Mouse (Mus musculus): ENCODE results near the gene Egf. TPM values are rescaled to one million over a fixed set of nuclear protein-coding genes. Genes with fewer than 3 reads are reported as not detected.

Gene Egf
- polyA plus RNA-seq, 1 experiment from 2014 or later, result 1.7 TPM

DNA sequence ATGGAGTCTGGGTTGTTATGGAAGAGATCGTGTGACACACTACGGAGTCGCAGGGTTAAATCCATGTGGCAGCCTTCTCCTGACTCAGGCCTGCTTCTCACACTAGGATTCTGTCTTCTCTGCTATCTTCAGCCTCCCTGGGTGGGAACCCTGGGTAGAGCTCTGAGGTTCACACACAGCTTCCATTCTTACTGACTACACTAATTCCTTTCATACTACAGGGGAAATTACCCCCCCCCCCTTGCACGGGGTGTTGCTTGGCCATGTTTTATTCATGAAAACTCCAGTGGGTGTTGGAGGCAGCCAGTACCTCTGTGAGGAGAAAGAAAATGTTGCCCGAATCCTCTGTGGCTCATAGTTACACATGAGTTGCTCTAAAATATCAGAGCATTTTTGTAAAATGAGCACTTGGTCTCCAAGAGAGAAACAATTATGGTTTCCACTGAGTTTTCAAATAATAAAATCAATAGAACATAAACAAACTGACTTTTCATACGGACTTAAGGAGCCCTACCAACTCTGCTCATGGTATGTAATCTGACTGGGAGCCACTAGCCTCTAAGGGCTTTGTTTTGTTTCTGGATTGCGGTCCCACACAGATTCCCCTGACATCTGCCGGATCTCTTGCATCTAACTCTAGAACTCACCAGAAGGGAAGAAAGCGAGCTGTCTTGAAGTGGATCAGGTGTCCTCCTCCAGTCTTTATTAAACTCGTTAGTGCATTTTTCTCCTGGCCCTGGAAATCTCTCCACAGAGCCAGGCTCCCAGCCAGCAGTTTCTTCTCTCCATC, 114.7 kb downstream of the Egf start:
- Histone ChIP-seq H3K27me3 (ENCODE audit: control insufficient read depth, insufficient read depth, low read length) (no peaks in the 10 kb centered on the region), H3K9me3 (ENCODE audit: control insufficient read depth, low read length) (no peaks in the 10 kb centered on the region), H3K36me3 (ENCODE audit: control insufficient read depth, insufficient read depth, low read length) (no peaks in the 10 kb centered on the region), H3K4me1 (ENCODE audit: control insufficient read depth, insufficient read depth, low read length) (0 out of 2 replicates have a peak, but pooled peaks cover 2% of the 10 kb centered on the region), H3K9ac (ENCODE audit: low read length) (no peak overlapping the region), H3K4me2 (ENCODE audit: low read depth) (no peak overlapping the region), H3K27ac (ENCODE audit: low read depth, low read length) (no peak overlapping the region; the same call in 1 of the 2 replicates), H3K4me3 (ENCODE audit: low read depth, low read length) (no peak overlapping the region)
- DNase-seq (ENCODE audit: low spot score) (peak; percentile 40), ATAC-seq (ENCODE audit: insufficient read depth, low FRiP score, low TSS enrichment) (peak; percentile 64; the same call in 1 of the 2 replicates)
- 76% methylated on average over 10 of the region's 10 CpGs for WGBS

DNA sequence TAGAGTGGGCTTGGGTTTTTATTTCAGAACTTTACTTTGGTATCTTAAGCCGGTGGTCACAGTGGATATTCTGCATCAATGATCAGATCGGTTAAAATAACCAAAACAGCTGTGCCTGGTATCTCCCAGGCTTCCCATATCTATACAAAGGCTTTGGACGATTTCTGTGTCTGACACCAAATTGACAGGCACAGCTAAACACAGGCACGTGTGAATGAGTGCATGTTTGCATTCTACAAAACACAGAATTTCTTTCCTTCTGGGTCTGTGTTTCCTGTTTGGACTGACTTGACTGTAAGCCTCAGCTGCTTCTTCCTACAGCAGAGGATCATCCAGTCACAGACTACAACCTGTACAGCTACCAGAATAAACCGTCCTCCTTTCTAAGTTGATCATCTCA, 115.4 kb downstream of the Egf start:
- H3K4me3 ChIP-seq (ENCODE audit: low read depth, low read length), result no peak overlapping the region
- 0 out of 2 replicates have a peak, but pooled peaks cover 2% of the 10 kb centered on the region for H3K4me1 ChIP-seq (ENCODE audit: control insufficient read depth, insufficient read depth, low read length)
- ATAC-seq (ENCODE audit: insufficient read depth, low FRiP score, low TSS enrichment) (no peak), DNase-seq (ENCODE audit: low spot score) (no peak)
- WGBS, result 81% methylated on average over 5 of the region's 5 CpGs
- H3K27me3 ChIP-seq (ENCODE audit: control insufficient read depth, insufficient read depth, low read length), result no peaks in the 10 kb centered on the region
- H3K27ac ChIP-seq (ENCODE audit: low read depth, low read length), result no peak overlapping the region
- no peak overlapping the region for H3K4me2 ChIP-seq (ENCODE audit: low read depth)
- no peaks in the 10 kb centered on the region for H3K36me3 ChIP-seq (ENCODE audit: control insufficient read depth, insufficient read depth, low read length)
- H3K9me3 ChIP-seq (ENCODE audit: control insufficient read depth, low read length), result no peaks in the 10 kb centered on the region
- no peak overlapping the region for H3K9ac ChIP-seq (ENCODE audit: low read length)

DNA sequence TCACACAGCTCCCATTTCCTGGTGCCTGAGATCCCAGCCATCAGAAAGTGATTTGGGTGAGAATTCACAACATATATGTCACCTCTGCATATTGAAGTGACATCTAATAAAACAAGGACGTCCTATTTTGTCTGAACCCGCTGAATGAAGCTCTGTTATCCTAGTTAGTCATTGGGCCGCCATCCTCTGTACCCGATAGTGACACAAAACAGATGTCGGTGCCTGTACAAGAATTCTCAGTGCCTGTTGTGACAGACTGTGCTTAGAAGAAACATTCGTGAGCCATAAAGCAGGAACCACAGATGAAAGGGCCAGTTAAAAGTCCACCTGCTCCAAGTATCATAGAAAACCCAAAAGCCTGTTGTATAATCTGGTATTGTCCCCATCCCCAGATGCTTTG, 117.7 kb downstream of the Egf start:
- Histone ChIP-seq H3K4me1 (ENCODE audit: control insufficient read depth, insufficient read depth, low read length) (0 out of 2 replicates have a peak, but pooled peaks cover 2% of the 10 kb centered on the region), H3K36me3 (ENCODE audit: control insufficient read depth, insufficient read depth, low read length) (no peaks in the 10 kb centered on the region), H3K27ac (ENCODE audit: low read depth, low read length) (no peak overlapping the region), H3K4me3 (ENCODE audit: low read depth, low read length) (no peak overlapping the region), H3K27me3 (ENCODE audit: control insufficient read depth, insufficient read depth, low read length) (no peaks in the 10 kb centered on the region), H3K9me3 (ENCODE audit: control insufficient read depth, low read length) (no peaks in the 10 kb centered on the region), H3K4me2 (ENCODE audit: low read depth) (no peak overlapping the region), H3K9ac (ENCODE audit: low read length) (no peak overlapping the region)
- DNase-seq (ENCODE audit: low spot score) (no peak), ATAC-seq (ENCODE audit: insufficient read depth, low FRiP score, low TSS enrichment) (no peak)
- 88% methylated on average over 6 of the region's 6 CpGs for WGBS

DNA sequence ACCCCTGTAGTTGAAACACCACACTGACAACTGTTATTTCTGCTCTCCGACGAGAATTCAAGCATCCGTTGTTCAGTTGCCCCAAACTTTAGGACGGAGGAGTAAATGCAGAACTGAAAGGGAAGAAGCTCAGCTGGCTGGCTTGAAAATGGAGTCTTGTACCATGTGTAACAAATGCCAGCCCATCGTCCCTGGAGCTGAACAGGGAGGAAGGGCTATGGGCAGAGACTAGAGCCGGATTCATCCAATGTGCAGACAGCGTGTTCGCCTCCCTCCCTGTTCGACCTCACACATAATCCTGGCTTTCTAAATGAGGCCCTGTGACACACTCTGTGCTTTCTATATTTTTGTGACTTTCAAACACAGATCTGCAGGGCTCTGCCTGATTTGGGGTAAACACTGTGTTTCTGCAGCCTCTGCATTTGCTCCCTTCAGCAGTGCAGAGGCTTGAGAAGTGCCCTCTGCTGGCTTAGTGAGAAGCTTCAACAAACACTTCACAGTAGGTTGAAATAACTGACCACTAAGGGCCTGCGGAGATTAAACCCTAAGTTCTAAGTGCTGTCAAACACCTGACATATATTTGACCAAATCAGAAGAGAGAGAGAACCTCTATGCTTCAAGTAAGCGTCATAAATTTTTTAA, 120.7 kb downstream of the Egf start:
- Histone ChIP-seq H3K4me1 (ENCODE audit: control insufficient read depth, insufficient read depth, low read length) (no peaks in the 10 kb centered on the region), H3K27me3 (ENCODE audit: control insufficient read depth, insufficient read depth, low read length) (no peaks in the 10 kb centered on the region), H3K4me3 (ENCODE audit: low read depth, low read length) (no peak overlapping the region), H3K36me3 (ENCODE audit: control insufficient read depth, insufficient read depth, low read length) (no peaks in the 10 kb centered on the region), H3K9me3 (ENCODE audit: control insufficient read depth, low read length) (no peaks in the 10 kb centered on the region), H3K9ac (ENCODE audit: low read length) (no peak overlapping the region), H3K27ac (ENCODE audit: low read depth, low read length) (no peak overlapping the region), H3K4me2 (ENCODE audit: low read depth) (no peak overlapping the region)
- DNase-seq (ENCODE audit: low spot score), result no peak
- ATAC-seq (ENCODE audit: insufficient read depth, low FRiP score, low TSS enrichment), result no peak
- 92% methylated on average over 11 of the region's 11 CpGs for WGBS

DNA sequence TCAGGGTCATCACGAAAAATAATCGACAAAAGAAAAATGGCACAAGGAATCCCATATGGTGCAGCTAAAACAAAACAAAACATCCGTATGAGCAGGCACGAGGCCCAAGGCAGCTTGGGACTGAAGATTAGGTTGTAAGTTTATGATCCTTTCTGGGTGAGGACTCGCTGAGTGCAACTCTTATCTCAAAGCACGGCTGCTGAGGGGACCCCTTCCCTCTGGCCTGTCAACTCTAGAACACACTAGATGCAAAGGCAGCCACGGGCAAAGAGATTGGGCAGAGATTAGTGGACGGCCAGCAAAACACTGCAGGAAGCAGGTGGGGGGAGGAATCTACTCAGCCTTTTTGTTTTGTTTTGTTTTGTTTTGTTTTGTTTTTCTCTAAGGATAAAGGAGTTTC, 121.6 kb downstream of the Egf start:
- H3K4me3 ChIP-seq (ENCODE audit: low read depth, low read length), result no peak overlapping the region
- no peak overlapping the region for H3K4me2 ChIP-seq (ENCODE audit: low read depth)
- no peak overlapping the region for H3K9ac ChIP-seq (ENCODE audit: low read length)
- no peaks in the 10 kb centered on the region for H3K4me1 ChIP-seq (ENCODE audit: control insufficient read depth, insufficient read depth, low read length)
- DNase-seq (ENCODE audit: low spot score) (no peak), ATAC-seq (ENCODE audit: insufficient read depth, low FRiP score, low TSS enrichment) (no peak)
- H3K27me3 ChIP-seq (ENCODE audit: control insufficient read depth, insufficient read depth, low read length), result no peaks in the 10 kb centered on the region
- H3K27ac ChIP-seq (ENCODE audit: low read depth, low read length), result no peak overlapping the region
- H3K9me3 ChIP-seq (ENCODE audit: control insufficient read depth, low read length), result no peaks in the 10 kb centered on the region
- H3K36me3 ChIP-seq (ENCODE audit: control insufficient read depth, insufficient read depth, low read length), result no peaks in the 10 kb centered on the region
- 84% methylated on average over 8 of the region's 8 CpGs for WGBS

DNA sequence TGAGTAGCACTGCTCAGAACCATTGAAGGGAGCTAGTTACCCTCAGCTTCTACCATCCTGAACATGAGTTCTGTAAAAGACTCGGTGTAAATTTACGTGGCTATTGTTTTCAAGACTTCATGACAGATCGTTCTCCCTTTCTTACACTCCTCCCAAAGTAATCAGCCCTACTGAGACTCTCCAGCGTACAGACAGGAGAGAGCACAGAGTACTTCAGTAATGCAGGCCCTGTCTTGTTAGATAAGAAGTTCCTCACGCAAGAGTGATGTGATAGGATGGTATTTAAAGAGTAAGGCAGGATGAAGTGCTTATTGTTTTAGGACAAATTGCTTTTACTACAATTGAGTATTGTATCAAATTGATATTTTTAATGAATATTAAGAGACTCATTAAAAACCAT, 123.3 kb downstream of the Egf start:
- no peaks in the 10 kb centered on the region for H3K36me3 ChIP-seq (ENCODE audit: control insufficient read depth, insufficient read depth, low read length)
- no peak overlapping the region for H3K27ac ChIP-seq (ENCODE audit: low read depth, low read length)
- H3K4me3 ChIP-seq (ENCODE audit: low read depth, low read length), result no peak overlapping the region
- no peak overlapping the region for H3K4me2 ChIP-seq (ENCODE audit: low read depth)
- H3K9ac ChIP-seq (ENCODE audit: low read length), result no peak overlapping the region
- ATAC-seq (ENCODE audit: insufficient read depth, low FRiP score, low TSS enrichment) (no peak), DNase-seq (ENCODE audit: low spot score) (no peak)
- WGBS, result 90% methylated on average over 5 of the region's 5 CpGs
- no peaks in the 10 kb centered on the region for H3K27me3 ChIP-seq (ENCODE audit: control insufficient read depth, insufficient read depth, low read length)
- no peaks in the 10 kb centered on the region for H3K9me3 ChIP-seq (ENCODE audit: control insufficient read depth, low read length)
- no peaks in the 10 kb centered on the region for H3K4me1 ChIP-seq (ENCODE audit: control insufficient read depth, insufficient read depth, low read length)

DNA sequence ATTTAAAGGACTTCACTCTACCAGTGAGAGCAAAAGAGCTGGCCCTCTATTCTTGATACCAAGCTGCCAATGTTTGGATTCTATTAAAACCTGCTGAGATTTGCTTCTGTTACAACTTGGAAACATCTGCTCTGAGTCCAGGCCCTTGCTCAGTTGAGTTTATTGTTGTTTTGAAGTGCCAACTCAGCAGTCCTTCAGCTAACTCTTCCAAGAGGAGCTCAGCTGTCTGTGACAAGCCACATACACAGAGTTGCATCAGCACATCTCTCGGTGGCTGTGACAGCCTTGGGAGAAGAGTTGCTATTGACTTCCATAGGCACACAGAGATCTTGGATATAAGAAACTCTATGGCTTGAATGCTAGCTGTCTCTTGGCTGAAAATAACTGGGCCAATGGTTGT, 124.1 kb downstream of the Egf start:
- Histone ChIP-seq H3K36me3 (ENCODE audit: control insufficient read depth, insufficient read depth, low read length) (no peaks in the 10 kb centered on the region), H3K9ac (ENCODE audit: low read length) (no peak overlapping the region), H3K9me3 (ENCODE audit: control insufficient read depth, low read length) (no peaks in the 10 kb centered on the region), H3K27ac (ENCODE audit: low read depth, low read length) (no peak overlapping the region), H3K4me3 (ENCODE audit: low read depth, low read length) (no peak overlapping the region), H3K4me2 (ENCODE audit: low read depth) (no peak overlapping the region), H3K27me3 (ENCODE audit: control insufficient read depth, insufficient read depth, low read length) (no peaks in the 10 kb centered on the region), H3K4me1 (ENCODE audit: control insufficient read depth, insufficient read depth, low read length) (no peaks in the 10 kb centered on the region)
- DNase-seq (ENCODE audit: low spot score), result no peak
- 88% methylated on average over 1 of the region's 1 CpGs for WGBS
- no peak for ATAC-seq (ENCODE audit: insufficient read depth, low FRiP score, low TSS enrichment)
